Mouse (Mus musculus) heart, adult 9 months (tissue): ENCODE measurements around the gene Ddx39.

Source experiments
- DNase-seq, 2 experiments: peaks; one replicate each; pipeline ENCODE4 v3.0.0; 2022; ENCODE audit warnings: low spot score in 2 of 2

Gene Ddx39

DNA sequence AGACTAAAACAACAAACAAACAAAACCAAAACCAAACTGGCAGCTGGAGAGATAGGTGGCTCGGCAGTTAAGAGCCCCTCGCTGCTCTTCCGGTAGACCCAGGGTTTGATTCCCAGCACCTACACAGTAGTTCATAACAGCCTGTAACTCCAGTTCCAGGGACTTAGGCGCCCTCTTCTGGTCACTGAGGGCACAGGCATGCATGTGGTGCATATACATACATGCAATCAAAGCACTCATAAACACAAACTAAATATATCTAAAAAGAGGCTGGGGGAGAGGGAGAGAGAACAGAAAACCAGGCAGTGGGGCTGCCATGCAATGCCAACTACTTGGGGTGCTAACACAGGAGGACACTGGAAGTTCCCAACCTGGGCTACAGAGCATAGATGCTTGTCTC lies 22.4 kb downstream of the Ddx39 start:
- DNase-seq = no peak

DNA sequence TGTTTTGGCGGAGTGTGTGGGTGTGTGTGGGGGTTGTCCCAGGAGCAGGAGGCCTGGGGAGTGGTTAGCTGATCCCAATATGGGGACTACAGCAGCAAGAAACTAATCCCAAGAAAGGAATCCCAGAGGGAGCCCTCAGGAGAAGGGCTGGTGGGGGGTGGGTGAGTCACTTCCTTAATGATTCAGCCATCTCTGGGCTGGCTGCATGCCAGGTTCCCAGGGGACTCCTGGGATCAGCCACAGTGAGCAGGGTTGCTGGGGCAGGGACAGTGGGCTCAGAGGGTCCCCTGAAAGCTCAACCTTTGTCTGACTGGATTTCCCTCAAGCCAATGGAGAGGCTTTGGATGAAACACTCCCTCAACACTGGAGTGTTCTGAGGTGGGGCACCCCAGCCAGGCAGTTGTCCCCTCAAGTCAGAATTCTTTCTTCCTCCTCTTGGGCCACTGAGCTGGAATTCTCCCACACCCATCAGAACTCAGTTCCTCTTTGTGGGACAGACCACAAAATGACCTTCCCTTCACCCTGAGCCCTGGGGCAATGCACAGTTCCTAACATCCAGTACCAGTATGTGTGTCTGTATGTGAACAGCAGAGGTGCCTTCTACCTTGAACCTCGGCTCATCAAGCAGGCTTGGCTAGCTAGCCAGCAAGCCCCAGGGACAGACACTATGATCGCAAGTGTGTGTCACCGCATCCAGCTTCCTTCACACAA lies 23.0 kb downstream of the Ddx39 start:
- DNase-seq = peak; percentile 85 to 89

DNA sequence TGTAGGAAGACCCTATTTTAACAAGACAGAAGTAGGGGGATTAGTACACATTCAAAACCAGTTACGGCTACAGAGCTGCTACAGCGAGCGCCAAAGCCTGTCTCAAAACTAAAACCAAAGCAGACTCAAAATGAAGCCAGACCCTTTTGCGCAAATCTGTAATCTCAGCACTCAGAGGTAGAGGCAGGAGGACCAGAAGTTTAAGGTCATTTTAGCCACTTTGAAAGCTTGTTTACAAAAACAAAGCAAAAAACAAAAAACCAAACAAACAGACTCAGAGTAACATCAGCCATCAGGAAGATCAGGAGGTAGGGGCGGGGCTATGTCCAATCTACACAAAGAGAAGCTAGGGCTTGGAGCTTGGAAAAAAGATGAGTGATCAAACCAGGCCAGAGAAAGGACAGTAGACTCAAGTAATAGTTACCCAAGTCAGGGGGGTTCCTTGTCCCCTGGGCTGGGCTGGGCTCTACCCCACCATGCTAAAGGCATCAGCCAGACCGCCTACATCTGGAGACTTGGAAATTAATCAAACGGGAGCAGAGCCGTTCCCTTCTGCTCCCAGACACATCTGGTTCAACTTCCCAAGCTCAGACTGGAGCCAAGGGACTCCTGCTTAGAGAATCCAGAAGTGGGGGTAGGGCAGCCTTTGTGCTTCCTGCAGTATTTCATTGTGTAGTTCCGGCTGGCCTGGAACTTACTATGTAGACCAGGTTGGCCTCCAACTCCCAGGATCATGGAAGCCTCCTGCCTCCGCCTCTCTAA lies 24.2 kb downstream of the Ddx39 start:
- peak; percentile 79 to 85 for DNase-seq

DNA sequence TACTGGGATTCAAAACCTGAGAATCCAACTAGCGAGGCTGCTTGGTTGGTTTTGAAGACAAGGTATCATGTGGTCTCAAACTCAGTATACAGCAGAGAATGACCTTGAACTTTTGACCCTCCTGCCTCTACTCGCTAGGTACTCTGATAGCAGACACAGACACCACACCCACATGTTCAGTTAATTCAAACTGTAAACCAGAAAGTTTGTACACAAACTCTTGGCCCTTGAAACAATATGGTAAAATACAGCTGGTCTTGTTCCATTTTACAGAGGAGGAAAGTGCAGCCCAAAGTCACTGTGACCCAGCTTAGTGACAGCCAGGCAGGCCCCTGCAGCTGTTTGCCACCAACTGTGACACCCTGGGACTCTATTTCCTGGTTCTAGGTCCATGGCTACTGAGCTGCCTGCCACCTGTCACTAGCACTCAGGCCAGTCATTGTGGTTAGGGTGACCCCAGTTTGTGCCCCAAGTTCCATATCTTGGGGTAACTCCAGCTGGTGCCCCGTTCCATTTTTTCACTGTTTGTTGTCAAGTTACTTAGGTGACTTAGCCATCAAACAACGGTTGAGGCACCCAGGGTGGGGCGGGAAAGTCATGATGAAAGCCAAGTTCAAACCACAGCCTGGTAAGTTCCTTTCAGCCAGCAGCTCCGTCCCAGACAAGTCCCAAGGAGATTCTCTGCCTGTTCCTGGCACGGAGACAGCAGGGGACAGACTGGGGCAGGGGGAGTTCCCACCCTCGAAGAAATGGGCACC lies 24.9 kb downstream of the Ddx39 start:
- peak in 1 of 2 experiments; percentile 54 for DNase-seq

DNA sequence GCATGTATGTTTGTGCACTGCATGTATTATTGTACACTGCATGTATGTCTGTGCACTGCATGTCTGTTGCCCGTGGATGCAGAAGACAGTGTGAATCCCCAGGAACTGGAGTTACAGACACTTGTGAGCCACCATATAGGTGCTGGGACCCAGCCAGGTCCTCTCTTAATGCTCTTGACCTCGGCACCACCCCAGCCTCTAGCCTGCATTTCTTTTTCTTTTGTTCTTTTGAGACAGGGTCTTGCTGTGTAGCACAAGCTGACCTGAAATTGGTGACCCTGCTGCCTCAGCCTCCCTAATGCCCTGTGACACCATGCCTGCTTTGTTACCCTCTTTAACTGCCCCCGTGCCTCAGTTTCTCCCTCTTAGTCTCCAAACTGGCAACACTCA lies 25.6 kb downstream of the Ddx39 start:
- no peak for DNase-seq

DNA sequence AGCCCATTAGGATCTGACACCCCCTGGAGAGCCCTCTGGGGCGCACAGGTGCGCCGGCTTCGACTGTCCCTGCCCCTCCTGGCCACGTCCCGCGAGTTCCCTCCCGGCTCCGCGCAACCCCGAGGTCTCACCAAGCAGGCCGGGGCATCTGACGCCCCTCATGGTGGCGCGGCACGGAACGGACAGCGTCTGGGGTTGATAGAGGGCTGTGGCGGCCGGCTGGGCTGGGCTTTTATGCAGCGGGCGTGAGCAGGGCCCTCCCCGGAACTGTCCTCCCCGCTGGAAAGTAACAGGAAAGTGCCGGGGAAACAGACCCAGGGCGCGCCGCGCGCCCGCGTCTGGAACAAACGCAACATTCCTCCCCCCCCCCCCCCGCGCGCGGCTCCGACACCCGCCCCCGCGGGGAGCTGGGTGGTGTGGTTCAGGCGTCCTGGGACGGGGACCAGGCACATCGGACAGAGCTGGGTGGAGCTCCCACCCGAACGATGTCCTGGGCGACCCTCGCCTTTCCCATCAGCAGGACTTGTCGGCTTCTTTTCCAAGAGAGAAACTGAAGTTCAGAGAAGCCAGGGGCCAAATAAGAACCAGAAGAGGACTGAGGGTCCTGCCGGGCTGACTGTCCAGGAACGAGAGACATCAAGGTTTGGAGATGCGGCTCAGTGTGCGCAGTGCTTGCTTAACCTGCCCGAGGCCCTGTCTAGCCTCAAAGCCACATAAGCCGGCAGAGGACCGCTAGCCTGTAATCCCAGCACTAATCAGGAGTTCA lies 26.2 kb downstream of the Ddx39 start, which contains the start of gene Adgre5:
Gene Adgre5 (minus strand): TSS at position 351 of the 766 bp plus-strand sequence.
- peak; percentile 89 to 92 for DNase-seq

DNA sequence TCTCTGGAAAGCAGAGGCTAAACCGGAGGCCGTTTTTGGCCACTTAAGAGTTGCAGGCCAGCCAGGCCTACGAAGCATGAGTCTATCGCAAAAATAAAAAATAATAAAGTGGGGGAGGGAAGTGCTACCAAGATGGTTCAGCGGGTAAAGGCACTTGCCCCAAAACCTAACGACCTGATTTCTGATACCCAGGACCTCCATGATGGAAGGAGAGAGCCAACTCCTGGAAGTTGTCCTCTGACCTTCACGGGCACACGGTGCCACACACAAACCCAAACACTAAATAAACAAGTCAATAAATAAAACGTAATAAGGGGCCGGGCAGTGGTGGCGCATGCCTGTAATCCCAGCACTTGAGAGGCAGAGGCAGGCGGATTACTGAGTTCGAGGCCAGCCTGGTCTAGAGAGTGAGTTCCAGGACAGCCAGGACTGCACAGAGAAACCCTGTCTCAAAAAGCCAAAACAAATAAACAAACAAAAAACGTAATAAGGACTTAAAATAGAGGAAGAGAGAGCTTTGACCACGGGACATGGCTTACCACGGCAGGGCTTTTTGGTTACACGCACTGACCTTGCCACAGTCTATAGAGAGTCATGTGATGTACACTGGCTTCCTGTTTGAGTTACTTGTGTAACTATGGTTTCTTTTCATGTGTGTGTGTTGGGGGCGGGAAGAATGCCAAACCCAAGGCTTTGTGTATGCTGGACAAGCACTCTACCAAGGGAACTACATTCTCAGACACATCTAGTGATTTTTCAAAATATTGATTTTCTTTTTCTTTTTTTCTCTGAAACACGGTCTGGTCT lies 27.1 kb downstream of the Ddx39 start:
- no peak for DNase-seq

DNA sequence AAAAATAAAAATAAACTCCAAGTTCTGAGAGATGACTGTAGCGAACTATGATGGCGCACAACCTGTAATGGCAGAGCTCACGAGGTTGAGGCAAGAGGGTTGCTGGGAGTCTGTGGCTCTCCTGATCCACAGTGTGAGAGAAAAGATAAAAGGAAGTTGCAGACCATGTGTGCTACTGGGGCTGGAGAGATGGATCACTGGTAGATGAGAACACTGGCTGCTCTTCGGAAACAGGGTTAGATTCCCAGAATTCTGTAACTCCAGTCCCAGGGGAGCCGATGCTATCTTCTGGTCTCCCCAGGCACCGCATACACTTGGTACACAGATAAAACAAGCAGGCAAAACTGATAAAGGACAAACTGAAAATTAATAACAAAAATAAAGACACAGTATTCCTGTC lies 28.0 kb downstream of the Ddx39 start:
- no peak for DNase-seq

DNA sequence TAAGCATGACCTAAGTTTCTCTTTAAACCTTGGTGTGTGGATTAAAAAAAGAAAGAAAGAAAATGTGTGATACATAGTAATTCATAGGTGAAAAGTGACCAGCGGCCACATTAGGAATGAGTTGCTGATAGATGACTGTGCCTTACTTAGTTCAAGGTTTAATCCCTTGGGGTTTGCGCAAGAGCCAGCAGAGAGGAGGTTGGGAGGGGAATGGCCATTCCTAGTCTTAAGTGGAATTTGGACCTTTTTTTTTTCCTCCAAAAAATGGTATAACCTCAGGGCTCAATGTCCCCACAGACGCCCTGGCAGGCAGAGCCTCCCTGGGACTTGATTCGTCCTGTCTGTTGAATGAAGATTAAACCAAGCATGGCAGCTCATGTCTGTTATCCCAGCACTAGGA lies 29.1 kb downstream of the Ddx39 start:
- DNase-seq = no peak

DNA sequence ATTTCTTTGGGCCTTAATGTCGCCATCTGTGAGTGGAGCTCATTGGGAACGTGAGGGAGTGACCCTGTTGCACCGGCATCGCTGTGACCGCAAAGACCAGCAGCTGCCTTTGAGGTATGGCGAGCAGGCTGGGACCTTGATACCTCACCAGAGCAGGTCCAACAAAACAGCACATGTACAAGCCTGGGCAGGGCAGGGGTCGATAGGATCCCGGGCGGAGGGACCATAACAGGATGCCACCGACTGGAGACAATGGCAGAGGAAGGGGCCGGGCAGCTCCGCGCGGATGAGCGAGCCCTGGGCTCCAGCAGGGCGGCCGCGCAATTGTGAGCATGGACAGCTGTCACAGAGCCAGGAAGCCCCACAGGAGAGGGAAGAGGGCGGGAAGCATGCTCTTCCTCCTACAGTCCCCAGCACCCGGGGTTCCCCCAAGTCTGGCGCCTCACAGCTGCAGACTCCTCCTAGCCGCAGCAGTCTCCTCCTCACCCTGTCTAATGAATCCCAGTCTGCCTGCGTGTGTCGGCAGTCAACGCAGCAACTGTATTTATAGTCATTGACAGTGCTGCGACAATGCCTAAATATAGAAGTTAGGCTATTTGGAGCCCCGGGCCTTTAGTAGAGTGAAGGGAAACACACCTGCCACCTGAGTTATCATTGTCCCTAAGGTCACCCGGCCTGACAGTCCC lies 32.8 kb downstream of the Ddx39 start:
- DNase-seq = peak; percentile 84 to 87

DNA sequence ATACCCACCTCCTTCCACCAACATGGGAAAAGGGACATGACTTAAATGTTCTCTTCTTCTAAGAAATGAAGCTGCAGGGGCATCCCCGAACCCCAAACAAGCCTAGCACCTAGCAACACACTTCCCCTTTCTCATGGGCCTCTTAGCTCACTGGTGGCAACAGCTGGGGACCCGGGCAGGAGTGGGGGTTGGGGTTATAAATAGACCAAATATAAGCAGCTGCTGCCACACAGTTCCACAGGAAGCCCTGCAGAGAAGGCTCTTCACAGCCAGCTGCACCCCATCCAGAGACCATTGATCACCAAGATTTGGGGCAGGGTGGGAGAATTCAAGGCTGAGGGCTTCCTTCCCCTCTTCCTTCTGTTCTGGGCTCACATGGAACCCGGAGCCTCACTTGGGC lies 33.7 kb downstream of the Ddx39 start:
- DNase-seq = peak; percentile 67 to 84

DNA sequence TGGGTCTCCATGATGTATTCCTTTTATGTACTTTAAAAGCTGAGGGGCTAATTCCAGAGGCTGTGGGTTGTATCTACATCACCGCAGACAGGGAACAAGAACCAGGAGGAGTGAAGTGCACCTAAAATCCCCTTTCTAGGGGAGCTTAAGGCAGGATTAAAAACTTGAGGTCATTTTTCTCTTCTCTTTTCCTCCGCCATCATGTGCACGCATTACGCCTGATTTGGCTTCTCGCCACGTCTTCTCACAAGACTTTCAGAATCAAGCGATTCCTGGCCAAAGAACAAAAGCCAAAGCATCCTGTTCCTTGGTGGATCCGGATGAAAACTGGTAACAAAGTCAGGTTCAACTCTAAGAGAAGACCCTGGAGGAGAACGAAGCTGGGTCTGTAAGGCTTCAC lies 34.3 kb downstream of the Ddx39 start:
- DNase-seq = peak in 1 of 2 experiments; percentile 39

DNA sequence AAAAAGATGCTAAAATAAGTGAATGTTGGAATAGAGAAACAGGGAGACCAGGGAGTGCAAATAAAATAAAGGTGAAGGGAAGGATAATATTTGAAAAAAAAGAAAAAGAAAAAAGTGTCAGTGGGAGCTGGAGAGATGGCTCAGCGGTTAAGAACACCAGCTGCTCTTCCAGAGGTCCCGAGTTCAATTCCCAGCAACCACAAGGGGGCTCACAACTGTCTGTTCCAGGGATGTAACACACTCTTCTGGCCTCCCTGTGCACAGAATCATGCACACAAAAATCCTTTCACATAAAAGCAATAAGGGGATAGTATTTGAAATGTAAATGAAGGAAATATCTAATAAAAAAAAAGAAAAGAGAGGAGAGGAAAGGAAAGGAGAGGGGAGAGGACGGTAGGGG lies 39.2 kb downstream of the Ddx39 start:
- no peak for DNase-seq

DNA sequence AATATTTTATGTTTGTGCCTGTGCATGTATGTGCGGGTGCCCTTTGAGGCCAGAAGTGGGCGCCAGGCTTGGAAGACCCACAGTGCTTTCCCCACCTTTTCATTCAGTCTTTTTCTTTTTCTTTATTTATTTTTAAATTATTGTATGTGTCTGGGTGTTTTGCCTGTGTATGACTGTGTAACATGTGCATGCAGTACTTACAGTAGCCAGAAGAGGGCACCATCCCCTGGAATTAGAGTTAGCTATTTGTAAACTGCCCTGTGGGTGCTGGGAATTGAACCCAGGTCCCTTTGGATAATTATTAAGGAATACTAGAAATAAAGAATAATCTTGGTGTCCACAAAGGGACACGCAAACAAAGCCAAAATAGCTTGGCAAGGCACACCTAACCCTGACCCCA lies 41.3 kb downstream of the Ddx39 start:
- no peak for DNase-seq

DNA sequence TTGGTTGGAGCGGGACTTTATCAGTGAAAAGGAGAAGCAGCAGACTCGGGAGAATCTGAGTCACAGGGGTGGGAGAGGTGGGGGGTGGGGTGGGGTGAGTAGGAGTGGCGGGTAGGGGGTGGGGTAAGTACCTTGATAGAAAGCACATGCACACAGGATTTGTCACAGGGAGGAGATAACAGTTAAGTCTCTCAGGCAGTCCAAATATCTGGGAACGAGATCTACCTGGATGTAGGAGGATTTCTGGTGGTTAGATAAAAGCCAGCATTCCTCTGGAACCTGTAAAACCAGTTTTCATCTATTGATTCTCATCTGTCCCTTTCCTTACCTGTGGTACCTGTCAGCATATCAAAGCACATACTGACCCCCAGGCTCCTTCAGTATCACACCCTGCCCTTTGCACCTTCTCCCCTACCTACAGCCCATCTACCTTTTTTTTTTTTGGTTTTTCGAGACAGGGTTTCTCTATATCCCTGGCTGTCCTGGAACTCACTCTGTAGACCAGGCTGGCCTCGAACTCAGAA lies 42.2 kb downstream of the Ddx39 start:
- no peak for DNase-seq

DNA sequence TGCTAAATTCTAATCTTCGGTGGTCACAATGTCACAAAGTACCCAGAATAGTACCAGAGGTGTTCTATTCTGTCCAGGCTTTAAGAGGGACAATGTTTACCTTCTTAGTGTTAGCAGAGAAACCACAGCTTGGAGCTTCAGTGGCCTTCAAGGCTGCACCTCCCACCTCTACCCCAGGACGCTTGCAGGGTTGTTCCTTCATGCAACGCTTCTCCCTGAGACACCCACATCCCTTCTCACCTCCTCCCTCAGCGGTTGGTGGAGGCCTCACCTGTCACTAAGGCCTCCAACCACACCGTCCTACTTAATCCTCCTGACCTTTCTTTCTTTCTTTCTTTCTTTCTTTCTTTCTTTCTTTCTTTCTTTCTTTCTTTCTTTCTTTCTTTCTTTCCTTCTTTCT lies 43.3 kb downstream of the Ddx39 start:
- no peak for DNase-seq

DNA sequence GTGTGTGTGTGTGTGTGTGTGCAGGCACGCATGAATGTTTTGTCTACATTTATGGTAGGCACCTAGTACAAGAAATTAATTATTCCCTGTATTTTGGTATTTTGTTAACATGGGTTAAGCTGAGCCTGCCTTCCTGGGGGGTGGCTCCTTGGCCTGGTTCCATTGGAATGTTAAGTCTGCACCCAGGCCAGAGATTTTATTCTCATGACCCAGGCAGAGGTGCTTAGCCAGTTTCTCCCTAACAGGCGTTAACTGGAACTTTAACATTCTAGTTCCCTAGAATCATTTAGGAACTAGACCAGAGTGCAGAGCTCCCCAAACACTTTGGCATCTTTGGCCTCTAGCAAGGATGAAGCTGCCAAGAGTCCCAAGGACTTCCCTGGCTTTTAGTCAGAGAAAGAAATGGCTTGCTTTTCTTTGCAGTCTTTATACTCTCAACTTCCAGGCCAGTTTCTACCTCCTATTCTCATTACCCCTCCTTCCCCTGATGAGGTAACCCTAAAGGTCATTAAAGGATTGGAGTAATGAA lies 44.3 kb downstream of the Ddx39 start:
- peak in 1 of 2 experiments; percentile 21 for DNase-seq

DNA sequence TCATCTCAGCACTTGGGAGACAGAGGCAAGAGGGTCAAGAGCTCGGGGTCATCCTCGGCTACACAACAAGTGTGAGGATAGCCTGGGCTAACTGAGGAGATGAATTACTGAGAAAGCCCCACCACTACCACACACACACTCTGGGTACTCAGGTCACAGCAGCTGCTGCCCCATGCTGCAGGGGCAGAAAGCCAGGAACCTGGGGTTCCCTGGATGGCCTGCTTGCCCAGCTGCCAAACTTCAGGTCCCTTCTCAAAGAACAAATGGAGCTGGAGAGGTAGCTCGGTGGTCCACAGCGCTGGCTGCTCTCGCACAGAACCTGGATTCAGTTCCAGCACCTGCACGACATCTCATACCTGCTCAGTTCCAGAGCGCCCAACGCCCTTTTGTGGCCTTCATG lies 49.1 kb downstream of the Ddx39 start:
- no peak for DNase-seq

DNA sequence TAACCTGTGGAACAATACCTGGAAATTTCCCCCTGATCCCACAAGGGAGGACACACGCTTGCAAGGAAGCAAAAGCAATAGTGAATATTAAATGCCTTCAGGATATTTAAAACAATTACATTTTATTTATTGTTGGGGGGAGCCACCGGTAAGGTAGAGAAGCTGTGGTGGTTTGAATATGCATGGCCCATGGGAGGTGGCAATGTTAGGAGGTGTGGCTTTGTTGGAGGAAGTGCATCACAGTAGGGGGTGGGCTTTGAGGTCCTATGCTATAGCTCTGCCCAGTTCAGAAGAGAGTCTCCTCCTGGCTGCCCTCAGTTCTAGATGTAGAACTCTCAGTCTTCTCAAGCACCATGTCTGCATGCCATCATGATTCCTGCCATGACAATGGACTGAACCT lies 49.7 kb downstream of the Ddx39 start:
- DNase-seq = no peak

DNA sequence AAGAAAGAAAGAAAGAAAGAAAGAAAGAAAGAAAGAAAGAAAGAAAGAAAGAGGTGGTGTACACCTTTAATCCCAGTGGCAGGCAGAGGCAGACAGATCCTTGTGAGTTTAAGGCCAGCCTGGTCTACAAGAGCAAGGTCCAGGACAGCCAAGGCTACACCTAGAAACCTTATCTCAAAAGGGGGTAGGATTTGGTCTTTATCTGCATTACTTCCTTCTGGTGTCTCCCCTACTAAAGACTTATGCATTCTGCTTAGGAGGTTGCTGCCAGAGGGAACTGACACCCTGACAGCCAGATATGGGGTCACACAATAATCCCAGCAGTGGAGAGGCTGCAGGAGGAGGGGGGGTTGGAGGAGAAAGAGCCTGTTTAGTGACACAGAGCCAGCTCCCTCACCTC lies 50.7 kb downstream of the Ddx39 start:
- DNase-seq = no peak
